Mouse (Mus musculus) B cell, adult 2 months (primary cell): Measurements from ENCODE around the gene Ubl7.

Source experiments
- DNase-seq, 2 experiments: peaks; one replicate each; pipeline ENCODE4 v3.0.0; 2022

Ubl7 gene

DNA sequence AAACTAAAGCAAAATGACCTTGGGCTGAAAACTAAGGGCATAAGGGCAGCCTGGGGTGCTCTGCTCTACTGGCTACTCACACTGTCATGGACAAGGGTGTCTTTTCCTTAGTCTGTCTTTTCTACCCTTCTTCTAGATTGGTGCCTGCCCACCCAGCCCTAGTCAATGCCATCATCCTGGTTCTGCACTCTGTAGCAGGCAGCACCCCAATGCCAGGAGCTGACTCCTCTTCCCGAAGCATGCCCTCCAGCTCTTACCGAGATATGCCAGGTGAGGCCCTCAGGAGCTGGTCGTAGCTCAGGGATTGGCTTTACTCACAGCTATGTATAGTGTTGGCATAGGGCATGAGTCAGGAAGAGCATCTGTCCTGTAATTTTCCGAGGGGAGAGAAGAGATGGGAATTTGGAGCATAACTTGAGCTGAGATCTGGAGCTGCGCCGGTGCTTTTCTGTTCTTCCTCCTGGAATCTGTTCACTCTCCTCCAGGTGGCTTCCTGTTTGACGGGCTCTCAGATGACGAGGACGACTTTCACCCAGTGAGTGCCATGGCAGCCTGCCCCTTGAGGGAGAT, 10.8 kb downstream of the Ubl7 start:
- DNase-seq: no peak

DNA sequence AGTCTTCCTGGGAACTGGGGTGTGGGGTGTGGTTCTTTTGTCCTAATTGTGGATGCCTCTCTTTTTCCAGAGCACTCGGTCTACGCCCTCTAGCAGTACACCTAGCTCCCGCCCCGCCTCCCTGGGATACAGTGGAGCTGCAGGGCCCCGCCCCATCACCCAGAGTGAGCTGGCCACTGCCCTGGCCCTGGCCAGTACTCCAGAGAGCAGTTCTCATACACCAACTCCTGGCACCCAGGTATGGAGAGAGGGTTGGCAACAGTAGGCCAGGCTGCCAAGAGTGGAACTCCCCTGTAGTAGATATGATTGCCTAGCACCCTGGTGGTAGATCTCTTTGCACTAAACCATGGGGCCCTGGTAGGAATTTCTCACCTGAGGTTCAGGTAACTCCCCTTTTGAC, 11.6 kb downstream of the Ubl7 start:
- DNase-seq: no peak

DNA sequence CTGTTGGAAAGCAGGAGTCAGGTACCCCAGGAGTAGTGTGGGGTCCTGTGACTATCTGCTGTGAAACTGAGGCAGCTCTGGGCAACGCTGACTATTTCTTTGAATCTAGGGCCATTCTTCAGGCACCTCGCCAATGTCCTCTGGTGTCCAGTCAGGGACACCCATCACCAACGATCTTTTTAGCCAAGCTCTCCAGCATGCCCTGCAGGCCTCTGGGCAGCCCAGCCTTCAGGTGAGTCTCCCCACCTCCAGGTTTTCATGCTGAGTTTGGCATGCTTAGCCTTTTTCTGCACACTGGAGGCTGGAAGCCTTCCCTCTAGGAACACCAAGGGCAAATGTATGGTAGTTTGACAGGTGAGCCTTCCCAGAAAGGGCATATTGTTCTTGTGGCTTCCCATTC, 12.3 kb downstream of the Ubl7 start:
- no peak for DNase-seq

DNA sequence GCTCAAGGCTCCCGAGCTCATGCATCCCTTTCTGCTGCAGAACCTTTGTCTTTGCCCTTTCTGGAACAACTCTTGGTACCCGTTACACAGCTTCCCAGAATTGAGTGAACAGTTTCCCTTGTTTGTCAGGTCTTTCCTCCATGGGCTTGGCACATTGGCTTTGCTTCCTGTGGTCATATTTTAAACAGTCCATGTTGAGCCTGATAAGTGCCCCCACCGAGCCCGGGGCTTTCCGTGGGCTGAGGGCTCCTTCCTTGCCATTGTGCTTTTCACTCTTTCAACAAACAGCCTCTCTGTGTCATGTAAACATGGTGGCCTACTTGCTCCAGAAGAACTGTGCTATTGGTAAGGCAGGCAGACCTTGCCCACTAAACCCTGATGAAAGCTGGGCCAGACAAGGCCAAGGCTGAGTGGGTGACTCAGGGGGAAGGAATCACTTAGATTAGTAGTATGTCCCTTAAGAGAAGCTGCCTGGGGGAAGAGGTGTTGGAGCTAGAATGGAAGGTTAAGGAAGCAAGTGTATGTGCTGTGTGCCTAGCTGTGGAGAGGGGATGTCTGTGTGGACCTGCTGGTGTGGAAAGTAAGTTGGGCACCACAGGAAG, 20.5 kb downstream of the Ubl7 start:
- DNase-seq: no peak

DNA sequence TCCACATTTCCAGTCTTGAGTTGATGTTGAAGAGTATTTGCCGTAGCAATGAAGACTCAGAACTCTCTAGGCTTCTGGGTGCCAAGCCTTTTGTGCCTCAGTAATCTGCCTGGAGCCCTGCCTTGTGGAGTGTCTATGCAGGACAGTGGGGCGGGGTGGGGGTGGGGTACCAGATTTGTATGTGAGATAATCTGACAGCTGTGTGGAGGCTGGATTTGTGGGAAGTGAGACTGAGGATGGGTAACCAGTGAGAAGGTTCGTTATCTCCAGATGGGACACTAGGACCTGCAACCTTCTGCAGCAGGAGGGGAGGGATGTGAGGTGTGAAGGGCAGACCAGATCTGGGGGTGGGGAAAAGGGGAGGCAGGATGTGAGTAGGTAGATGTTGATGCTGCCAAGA, 21.5 kb downstream of the Ubl7 start:
- DNase-seq: no peak

DNA sequence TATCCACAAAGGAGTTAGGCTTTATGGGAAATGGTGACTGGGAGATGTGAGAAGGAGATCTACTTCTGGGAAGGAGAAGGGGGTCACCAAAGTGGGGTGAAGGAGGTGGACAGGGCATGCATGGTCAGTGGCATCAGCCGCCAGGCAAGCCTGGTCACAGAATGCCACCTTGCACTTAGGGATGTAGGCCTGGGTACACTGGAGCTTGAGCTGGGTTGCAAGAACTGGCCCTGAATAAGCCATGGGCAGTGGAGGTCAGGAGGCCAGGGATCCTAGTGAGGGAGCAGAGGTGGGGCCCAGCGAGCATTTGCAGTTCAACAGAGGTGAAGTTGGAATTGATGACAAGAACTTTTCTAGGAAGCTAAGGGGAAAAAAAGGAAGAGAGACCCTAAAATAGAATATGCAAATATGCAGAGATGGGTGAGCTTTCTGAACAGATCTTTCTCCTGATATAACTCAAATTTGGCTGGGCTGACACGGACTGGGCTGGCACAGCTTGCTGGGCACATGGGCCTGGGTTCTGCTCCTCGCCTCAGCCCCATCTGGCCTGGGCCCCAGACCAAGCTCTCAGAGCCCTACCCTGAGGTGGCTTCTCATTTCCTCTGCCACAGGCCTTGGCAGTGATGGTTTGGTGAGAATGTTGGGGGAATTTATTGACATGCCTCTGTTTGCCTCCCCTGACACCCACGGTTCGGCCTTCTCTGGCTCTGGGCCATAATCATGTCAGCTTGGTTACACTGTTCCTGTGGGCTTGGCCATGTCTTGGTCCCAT, 22.2 kb downstream of the Ubl7 start:
- no peak for DNase-seq

DNA sequence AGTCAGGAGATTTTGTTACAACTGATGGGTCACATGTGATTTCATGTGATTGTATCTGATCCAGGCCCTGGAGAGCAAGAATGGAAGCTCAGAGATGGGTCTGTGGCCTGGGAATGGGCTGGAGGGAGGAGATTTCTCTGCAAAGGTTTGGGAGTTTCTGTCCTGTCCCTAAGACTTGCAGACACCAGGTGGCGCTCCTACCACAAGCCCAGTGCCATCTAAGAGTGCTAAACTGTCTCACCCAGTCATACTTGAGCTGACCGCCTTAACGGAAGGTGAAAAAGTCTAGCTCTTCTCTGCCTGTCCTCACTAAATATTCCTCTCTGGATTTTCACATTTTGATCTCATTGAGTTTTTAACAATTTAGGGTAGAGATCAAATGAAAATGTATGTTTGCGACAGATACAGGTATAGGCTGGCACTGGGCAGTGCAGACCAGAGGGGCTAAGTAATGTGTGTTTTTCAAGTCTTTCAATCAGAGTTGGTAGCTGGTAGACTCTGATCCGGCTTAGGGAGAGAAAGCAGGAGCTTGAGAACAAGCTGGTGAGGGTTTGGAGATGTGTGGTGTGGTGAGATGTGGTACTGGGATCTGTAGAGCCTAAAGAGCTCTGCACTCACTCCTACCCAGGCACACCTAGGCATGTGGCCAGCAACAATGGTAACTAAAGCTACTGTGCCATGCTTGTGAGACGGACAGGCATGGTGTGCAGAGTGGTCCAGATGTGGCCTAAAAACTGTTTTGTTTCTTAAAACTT, 25.1 kb downstream of the Ubl7 start:
- peak; percentile 90 to 92 for DNase-seq

DNA sequence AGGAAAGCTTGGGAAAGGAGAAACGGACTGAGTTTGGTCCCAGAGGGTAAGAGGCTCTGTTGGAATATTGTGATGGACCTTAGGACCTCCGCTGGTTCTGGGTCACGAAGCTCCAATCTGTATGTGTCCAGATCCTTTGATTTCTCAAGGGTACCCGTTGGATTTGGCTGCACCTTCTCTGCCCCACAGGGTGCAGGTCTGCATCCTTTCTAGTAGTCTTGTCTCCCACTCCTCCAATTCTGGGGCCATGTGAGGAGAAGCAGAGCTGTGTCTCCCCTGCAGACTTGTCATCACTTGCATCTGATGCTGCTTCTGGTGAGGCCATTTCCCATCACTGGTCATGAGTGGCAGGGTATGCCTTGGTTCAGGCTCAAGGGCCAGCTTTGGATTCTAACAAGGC, 26.4 kb downstream of the Ubl7 start:
- DNase-seq: no peak

DNA sequence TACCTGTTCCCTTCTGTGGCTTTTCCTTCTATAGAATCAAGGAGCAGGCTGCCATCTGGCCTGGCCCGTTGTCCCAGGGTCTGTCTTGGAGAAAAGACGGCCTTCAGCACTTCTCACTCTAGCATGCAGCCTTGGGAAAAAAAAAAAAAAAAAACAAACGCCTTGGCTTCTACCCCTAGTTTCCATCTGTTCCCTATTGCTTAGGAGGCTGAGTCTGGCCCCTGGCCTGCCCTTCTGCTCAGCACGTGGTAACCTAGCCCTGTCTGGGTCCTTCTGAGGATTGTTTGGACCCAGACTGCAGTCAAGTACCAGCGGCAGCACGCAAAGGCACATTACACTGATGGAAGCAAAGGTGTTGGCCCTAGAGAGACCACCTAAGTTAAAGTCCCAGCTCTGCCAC, 26.9 kb downstream of the Ubl7 start:
- DNase-seq: no peak

DNA sequence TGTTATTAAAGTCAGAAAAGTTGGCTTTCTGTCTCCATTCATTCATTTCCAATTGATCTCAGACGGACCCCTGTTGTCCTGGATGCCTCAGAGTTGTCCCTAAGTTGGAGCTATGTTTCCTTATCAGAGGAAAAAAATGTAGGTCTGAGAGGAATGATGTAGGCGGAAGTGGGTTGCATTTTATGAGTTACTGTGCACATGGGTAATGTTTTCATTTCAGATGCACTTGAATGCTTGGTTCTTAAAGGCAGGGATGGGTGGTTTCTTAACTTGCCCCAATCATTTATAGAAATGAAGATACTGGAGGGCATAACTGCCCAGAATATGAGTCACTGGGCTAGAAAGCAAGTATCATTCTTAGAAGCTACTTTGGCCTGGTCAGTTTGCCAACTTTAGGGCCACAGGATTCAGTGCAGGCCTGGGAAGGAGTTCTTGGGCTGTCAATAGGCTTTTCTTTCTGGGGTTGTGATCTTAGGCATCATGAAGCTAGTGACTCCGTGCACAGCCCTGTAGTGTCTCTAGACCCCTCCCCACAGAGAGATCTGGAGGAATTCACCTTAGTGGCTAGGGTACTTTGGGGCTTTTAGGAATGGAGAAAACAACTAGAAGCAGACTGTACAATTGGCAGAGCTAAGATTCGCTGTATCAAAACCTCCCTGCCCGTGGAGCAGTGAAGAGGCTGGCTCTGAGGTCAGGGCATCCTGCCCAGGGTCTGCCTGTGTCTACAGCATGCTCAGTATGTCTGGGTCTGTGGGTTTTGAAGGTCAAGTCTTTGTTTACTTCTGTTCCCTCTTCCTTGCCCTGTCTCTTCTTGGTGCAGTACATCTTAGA, 27.7 kb downstream of the Ubl7 start:
- no peak for DNase-seq

DNA sequence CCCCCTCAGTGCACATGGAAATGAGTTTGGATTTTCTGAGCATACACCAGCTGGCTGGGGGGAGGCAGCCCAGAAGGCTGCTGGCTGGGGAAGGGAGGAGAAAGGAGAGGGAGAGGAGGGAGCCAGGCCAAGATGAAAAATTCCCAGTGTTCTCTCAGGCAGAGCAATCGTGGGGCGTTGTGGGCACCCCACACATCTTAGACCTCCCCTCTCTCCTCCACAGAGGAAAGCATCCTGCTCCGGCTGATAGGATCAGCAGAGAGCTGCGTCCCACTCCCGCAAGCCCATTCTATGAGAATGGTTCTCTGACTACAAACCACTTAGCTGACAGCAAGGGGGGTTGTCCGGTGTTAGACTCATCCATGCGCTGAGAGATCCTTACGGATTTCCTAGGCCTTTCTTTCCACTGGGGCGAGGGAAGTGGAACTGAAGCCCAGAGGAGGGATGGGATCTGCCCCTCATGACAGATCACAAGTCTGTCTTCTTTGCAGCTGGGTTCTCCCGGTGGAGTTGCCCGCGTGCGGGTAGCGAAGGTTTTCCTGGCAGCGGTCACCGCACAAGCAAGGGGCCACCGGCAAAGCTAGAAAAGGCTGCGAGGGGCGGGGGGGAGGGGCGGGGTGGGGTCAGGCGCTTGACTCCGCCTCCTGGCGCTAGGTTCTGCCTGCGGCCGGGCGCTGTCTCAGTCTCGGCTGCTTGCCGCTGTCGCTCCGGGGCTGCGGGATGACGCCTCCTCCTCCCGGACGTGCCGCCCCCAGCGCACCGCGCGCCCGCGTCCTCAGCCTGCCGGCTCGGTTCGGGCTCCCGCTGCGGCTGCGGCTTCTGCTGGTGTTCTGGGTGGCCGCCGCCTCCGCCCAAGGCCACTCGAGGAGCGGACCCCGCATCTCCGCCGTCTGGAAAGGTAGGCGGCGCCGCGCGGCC, 28.9 kb downstream of the Ubl7 start, which contains the start of gene Sema7a:
Sema7a (plus strand) TSS at position 682 of the 918 bp plus-strand sequence.
- DNase-seq: peak; percentile 74 to 75

DNA sequence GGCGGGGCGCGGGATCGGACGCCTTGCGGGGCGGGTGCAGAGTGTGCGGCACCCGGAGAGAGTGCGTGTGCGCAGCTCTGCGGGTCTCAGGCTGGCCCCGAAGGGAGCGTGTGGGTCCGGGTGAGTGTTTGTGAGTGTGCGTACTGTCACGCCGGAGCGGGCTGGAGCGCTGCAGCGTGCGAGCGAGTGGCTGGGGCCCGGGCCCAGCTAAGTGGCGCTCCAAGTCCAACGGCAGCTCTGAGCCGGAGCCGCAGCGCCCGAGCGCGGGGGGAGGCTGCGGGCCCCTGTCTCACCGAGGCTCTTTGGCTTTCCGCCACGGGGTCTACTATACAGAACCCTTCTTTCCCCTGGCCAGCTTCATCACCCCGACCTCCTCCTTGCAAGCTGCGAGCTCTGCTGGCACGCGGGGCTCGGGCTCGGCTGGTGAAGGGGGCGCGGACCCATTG, 29.6 kb downstream of the Ubl7 start:
- peak in 1 of 2 experiments; percentile 49 for DNase-seq

DNA sequence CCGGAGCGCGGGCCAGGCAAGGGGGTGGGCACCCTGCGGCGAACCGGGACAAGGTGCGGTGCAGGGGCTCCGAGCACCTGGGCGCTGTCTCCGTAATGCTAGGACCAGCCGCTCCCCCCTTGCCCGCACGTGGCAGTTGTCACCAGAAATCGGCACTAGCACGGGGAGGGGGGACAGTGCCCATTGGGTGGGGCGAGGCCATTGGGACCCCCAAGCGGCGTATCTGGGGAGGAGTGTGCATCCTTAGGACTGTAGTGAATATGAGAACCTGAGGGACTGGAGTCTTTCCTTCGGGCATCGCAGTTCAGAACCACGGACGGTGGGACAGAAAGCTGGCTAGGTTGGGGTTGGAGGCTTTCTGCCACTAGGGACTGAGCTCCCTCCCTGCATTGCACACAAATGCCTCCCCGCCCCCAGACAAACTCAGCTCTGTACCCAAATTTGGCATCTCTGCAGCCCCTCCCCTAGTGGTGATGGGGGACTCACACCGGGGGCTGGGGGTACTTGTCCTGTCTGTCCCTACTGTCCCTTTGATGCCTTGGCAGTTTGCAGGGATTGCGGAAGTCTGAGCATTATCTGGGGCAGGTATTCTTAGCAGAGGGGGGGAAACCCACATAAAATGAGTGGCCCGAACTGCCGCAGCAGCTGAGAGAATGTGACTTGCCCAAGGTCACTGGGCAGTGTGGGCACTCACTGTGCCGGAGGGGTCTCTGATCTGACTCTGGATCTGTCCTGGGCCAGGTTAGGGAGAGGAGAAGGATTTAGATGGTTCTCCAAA, 30.3 kb downstream of the Ubl7 start:
- DNase-seq: peak; percentile 34 to 35

DNA sequence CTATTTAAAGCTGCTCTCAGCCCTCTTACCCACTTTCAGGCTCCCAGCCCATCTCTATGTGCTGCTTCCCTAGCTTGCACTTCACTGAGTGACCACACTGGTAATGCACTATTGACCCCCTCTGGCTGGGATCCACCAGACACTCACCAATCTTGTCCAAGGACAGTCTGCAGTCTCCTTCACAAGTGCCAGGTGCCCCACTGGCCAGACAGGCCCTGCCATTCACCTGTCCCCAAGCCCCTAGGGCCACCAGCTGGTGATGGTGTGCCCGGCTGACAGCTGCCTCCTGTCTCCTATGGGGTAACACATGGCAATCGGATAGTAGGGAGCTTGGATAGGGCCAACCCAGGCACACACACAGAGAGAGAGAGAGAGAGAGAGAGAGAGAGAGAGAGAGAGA, 31.3 kb downstream of the Ubl7 start:
- no peak for DNase-seq

DNA sequence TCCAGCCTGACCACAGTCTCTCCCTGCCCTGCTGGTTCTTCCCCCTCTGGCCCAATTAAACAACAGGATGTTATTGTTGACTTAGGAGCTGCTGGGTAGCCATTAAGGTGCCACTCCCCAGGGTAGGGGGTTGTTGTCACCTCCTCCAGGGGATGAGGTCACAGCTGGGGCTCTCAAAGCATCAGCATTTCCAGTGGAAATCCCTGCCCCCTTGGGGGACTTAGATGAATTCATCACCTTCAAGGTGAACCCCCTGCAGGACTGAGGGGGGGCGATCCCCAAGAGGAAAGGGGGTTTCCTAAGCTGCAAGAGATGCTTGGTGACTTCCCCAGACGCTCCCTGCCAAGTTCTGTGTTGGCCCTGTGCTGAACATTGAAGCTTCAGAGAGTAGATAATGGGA, 32.3 kb downstream of the Ubl7 start:
- peak; percentile 70 to 77 for DNase-seq

DNA sequence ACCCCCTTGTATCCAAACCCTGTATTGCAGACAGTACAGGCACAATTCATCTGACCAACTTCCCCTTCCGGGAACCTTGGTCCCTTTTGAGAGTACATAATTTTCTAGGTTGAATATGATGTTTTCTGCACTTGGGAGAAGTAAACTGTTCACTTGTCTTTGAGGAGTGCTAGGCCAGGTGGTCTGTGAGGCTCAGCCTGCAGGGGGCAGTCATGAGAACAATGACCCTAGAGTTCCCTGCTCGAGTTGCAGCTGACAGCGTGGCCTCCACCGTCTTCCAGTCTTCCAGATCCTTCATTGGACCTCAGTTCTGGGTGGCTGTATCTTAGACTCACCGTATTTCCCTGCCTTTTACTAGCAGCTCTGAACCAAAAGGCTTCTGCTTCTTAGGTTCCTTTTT, 33.8 kb downstream of the Ubl7 start:
- peak; percentile 81 for DNase-seq

DNA sequence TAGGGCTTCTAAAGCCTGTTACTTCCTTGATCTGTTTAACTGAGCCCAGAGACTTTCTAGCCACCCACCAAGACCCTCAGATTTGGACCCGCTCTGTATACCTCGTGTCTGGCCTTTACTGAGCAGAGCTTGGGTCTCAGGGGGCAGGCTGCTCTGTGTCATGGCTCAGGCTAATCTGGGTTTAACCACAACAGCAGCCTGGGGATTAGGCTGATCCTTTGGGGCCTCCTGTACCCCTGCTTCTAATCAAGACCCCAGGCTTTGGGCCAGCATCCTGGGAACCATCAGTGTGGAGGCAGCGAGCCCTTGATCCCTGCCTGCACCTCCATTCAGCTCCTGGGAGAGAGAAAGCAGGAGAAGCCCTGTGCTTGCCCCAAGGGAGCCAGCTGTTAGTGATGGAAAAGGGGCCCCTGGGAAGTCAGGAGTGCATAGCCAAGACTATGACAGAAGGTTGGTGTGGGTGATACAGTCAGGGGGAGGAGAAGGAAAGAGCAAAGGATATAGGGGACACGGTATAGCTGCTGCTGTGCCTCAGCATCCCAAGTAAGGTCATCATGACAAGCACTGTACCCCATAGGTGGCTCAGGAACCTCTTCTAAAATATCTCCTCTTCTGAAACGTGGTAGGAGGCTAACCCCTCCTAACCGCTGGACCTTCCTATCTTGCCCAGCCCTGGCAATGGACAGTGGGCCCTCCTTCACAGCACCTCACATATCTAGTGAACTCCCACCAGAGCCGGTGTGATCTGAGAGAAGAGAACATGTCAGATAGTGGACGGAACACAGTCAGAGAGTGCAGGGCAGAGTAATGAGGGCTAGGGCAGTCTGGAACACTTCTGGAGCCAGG, 35.2 kb downstream of the Ubl7 start:
- DNase-seq: no peak

DNA sequence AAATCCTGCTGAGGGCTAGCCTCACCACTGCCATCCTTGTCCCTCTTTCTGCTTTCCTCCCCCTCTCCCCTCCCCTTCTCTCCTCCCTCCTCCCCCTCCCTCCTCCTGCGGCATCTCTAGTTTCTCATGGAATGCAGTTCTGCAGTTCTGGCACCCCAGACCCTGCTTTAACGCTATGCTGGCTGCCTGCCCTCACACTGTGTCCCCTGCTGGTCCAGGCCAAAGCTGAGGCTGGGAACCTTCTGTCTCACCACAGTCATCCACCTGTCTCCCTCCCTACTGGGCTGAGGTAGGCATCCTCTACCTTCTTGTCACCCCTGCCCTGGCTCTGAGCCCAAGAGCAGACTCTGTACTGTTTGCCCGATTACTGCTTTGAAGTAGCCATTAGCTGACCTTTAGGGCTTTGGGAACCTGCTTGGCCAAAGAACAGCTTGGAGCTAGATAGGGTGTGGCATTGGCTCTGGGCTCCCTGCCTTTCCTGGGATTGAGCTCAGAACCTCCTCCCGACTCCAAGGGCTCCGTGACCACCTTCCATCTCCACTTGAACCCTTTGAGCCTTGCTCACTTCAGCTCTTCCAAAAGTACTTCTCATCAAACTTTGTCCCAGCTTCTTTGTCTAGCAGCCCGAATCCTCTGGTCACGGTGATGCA, 36.7 kb downstream of the Ubl7 start:
- DNase-seq: no peak

DNA sequence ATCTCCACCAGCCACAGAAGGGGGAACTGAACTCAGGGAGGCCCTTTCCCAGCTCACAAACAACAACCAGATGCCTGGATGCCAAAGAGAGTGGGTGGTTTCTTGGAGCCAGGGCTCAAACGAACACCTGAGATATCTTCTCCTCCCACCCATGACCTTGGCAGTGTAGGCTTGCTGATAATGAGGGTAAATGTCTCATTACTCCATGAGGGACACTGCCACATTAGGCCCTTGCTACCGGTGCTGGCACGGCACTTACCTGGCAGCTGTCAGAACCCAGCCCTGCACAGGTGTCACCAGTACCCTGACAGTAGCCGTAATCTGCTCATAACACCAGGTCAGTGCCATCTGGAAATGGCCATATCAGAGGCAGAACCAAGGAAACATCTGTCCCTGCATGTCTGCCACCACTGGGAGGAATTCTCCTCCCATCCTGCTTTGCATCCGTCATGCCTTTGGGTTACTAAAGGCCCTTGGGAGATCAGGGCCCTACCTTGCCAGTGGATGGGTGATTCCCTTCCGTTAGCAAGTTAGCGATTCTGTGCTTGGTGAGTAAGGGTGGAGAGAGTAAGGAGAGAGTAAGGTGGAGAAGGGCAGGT, 37.7 kb downstream of the Ubl7 start:
- no peak for DNase-seq
